Mouse (Mus musculus) neural tube, embryonic 10.5 days (tissue): Measurements from ENCODE around the gene Mtch1.
A peak's percentile ranks its signal among the peaks of the same experiment; 100 is the strongest.
"Not testable (repeated sequence)": the region's sequence is repeated elsewhere in the genome, so short reads cannot be mapped to it uniquely, and the experiment has no call there.

Source experiments
- DNase-seq: peaks from one replicate; pipeline ENCODE4 v3.0.0-alpha.2; 2017; ENCODE audit warnings: low spot score; ENCODE audit errors: extremely low spot score

Gene Mtch1

DNA sequence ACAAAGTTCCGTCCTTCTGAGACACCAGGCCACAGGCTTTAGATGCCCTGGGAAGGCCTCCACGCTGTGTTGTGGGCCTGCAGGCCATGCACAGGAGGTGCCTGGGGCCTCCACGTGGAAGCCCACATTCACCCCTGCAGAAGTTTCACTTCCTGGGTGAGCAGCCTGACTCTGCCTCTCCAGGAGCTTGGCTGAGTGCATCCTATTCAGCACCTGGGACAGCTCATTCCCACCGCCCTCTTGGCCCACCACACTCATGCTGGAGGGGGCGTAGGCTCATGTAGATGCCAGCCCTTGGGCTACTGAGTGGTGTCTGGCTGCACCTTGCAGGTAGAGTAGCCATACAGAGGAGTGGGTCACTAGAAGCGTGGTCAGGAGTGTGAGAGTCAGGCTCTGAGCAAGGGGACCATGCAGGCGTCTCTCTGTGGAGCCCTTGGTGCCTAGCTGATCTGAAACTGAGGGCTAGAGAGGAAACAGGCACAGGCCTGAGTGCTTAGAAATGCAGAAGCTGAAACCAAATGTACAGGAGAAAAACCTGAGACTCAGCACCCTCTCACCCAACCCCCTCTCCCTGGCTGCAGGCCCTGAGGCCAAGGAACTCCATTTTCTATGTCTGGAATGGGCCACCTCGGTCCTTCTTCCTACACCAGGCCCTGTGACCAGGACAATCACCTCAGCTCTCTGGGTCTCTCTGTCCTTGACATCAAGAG lies 14.4 kb upstream of the Mtch1 start:
- peak; percentile 33 for DNase-seq

- DNase-seq = no peak
Measured at GRCm38 (mm10) chr17:29360761-29361221, 13.1 kb upstream of the Mtch1 start, which contains the start of gene Fgd2. TSS of gene Fgd2 (plus strand) at chr17:29360914.

DNA sequence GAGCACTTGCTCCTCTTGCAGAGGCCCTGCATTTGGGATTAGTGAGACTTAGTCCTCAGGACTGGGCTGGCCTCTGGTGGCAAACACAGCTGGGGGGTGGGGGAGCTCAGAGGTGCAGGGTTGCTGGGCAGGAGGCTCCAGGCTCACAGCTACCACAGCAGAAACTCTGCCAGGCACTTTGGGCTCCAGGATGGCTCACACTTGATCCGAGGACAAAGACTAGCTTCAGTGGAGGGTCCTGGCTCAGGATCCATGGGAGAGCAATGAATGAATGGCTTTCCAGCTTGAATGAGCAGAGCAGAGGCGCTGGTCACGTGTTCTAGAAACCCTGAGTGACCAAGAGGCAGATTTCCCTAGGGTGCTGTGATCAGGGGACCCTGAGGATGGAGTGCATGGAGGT lies 11.2 kb upstream of the Mtch1 start:
- no peak for DNase-seq

GRCm38 (mm10) chr17:29356882-29357281 lies 9.1 kb upstream of the Mtch1 start:
- DNase-seq = no peak

DNA sequence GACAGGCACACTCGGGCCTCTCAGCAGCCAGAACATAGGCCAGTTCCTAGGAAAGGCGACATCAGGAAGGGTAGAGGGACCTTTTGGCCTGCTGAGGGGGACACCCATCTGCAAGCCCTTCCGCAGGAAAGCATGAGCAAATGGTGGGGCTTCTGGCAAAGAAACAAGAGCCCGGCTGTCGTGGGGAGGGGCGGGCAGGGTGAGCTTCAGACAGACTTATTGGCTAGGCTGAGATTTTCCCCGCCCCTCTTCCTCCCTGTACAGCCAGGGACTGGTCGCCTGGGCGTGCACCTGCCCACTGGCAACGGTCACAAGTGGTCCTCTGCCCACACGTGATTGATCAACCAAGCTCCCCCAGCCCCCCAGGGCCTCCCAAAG lies 8.7 kb upstream of the Mtch1 start:
- DNase-seq = peak; percentile 79

- DNase-seq = peak; percentile 62
Measured at GRCm38 (mm10) chr17:29355841-29356478, 8.2 kb upstream of the Mtch1 start.

GRCm38 (mm10) chr17:29355461-29355840 lies 7.7 kb upstream of the Mtch1 start:
- DNase-seq = no peak

GRCm38 (mm10) chr17:29351056-29351455 lies 3.3 kb upstream of the Mtch1 start:
- DNase-seq = not testable (repeated sequence)

DNA sequence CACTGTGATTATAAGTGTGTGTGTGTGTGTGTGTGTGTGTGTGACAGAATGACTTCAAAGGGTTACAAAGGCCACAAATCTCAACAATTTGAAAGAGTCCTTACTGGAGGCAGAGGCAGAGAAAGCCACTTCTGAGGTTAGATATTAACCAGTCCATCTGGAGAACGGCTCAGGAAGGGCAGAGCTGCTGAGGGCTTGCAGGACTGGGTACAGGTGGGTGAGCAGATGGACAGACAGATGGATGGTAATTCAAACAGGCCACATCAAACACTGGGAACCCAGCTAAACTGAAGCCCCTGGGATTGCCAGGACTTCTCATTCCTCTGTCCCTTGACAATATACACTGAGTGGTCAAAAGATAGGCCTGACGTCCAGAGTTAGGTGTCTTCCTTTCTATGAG lies 1.3 kb upstream of the Mtch1 start:
- DNase-seq = no peak

GRCm38 (mm10) chr17:29347126-29347644 lies 549 bp downstream of the Mtch1 start:
- DNase-seq = no peak

DNA sequence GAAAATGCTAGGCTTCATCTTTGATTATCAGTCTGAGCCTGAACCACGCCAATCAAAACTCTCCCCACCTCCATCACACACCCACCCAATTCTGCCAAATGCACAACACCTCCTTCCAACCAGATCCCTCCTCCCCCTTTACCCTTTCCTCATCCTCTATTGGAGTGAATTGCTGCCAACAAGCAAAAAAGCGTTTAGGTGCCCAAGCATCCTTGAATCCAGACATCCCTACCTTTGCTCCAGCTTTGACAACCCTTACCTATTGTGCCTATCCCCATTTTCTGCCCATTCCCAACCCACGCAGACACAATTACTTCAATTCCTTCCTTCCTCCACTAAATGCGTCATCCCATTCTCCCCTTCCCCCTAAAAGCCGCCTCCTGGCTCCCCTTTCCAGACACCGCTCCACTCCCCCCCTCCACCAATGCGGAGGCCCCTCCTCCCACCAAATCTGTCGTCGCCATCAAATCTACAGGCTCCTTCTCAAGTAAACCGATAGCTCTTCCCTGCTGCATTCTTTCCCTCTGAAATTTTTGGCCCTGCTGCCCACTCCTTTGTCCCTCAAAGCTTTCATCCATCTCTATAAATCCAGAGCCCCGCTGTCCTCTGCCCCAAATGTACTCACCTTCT lies 1.1 kb downstream of the Mtch1 start:
- peak; percentile 42 for DNase-seq

- no peak for DNase-seq
Measured at GRCm38 (mm10) chr17:29345272-29345671, 2.5 kb downstream of the Mtch1 start.

DNA sequence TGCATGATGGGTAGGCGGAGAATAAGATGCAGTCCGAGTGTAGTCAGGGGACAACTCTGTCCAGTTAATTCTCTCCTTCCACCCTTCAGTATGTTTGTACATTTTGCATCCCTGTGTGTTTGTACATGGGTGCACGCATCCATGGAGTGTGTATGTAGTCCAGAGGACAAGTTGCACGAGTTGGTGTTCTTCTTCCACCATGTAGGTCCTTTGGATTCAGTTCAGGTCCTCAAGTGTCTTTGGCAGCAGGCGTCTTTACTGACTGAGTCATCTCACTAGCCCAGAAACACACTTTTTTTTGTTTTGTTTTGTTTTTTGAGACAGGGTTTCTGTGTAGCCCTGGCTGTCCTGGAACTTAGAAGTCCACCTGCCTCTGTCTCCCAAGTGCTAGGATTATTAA lies 4.5 kb downstream of the Mtch1 start:
- DNase-seq = no peak

- DNase-seq = peak; percentile 34
Measured at GRCm38 (mm10) chr17:29342010-29342910, 5.5 kb downstream of the Mtch1 start.

DNA sequence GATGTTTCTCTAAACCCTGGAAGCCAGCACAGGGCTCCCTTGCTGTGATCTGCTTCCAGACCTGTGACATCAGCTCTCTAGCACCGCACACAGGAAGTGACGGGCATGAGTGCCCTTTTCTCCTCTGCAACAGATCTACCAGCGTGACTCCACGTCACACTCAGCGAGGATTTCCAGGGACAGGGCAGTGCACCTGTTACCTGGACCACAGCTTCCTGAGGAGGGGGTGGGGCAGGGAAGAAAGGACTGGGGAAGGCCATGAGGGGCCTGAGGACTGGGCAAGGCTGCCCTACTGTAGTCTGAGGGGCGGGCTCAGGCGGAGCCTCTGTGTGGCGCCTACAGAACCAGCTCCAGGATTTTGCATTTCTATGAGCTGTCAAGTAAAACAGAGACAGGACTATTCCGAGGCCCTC lies 6.1 kb downstream of the Mtch1 start:
- no peak for DNase-seq

GRCm38 (mm10) chr17:29340406-29341261 lies 7.1 kb downstream of the Mtch1 start:
- no peak for DNase-seq

- no peak for DNase-seq
Measured at GRCm38 (mm10) chr17:29339170-29339768, 8.5 kb downstream of the Mtch1 start.

- no peak for DNase-seq
Measured at GRCm38 (mm10) chr17:29337979-29338823, 9.5 kb downstream of the Mtch1 start.
